Mouse (Mus musculus): ENCODE results near the gene Cenpx. TPM values are rescaled to one million over a fixed set of nuclear protein-coding genes. Genes with fewer than 3 reads are reported as not detected.

Gene Cenpx
- polyA plus RNA-seq (2012; rRNA removed) = 41.1 and 48.0 TPM in 2 replicates

GRCm38 (mm10) chr11:120713580-120714518 lies at the start of gene Cenpx, which contains the start of gene Lrrc45:
Cenpx (minus strand) TSS chr11:120713738.
Lrrc45 (plus strand) TSS chr11:120713925.

GRCm38 (mm10) chr11:120762672-120763041 lies 49.1 kb upstream of the Cenpx start, which contains the start of gene Hmga1b:
Hmga1b (plus strand) TSS chr11:120762794.

GRCm38 (mm10) chr11:120731858-120732680 lies 18.5 kb upstream of the Cenpx start, which contains the start of gene Cbr2:
Cbr2 (minus strand) TSS chr11:120732114.

GRCm38 (mm10) chr11:120727169-120727527 lies 13.6 kb upstream of the Cenpx start, which contains the start of gene Dcxr:
Dcxr (minus strand) TSS chr11:120727281.

GRCm38 (mm10) chr11:120721124-120722066 lies 7.9 kb upstream of the Cenpx start, which contains the start of gene Rac3:
Rac3 (plus strand) TSS chr11:120721470.

GRCm38 (mm10) chr11:120672687-120673593 lies 40.6 kb downstream of the Cenpx start, which contains the start of gene Aspscr1:
Aspscr1 (plus strand) TSS chr11:120672973.

GRCm38 (mm10) chr11:120661076-120661460 lies 52.5 kb downstream of the Cenpx start, which contains the start of gene Notum:
Notum (minus strand) TSS chr11:120661175.

Other genes starting within 250 kb of the Cenpx start
- gene Arl16, start 246.1 kb downstream of the Cenpx start, polyA plus RNA-seq (2012; rRNA removed) = 7.5 and 11.8 TPM in 2 replicates
- 83.7 and 108 TPM in 2 replicates for gene Mrpl12, start 229.1 kb downstream of the Cenpx start, polyA plus RNA-seq (2012; rRNA removed)
- gene Slc25a10, start 221.9 kb downstream of the Cenpx start, polyA plus RNA-seq (2012; rRNA removed) = 158 and 235 TPM in 2 replicates
- gene Gcgr, start 183.0 kb downstream of the Cenpx start, polyA plus RNA-seq (2012; rRNA removed) = 0.55 and 0.69 TPM in 2 replicates
- 40.9 and 56.7 TPM in 2 replicates for gene Mcrip1, start 164.0 kb downstream of the Cenpx start, polyA plus RNA-seq (2012; rRNA removed)
- 1.6 and 1.8 TPM in 2 replicates for gene Ppp1r27, start 162.6 kb downstream of the Cenpx start, polyA plus RNA-seq (2012; rRNA removed)
- gene P4hb, start 140.5 kb downstream of the Cenpx start, polyA plus RNA-seq (2012; rRNA removed) = 153 and 166 TPM in 2 replicates
- 426 and 509 TPM in 2 replicates for gene Arhgdia, start 132.1 kb downstream of the Cenpx start, polyA plus RNA-seq (2012; rRNA removed)
- gene Alyref, start 115.4 kb downstream of the Cenpx start, polyA plus RNA-seq (2012; rRNA removed) = 5.8 and 8.6 TPM in 2 replicates
- gene Anapc11, start 115.3 kb downstream of the Cenpx start, polyA plus RNA-seq (2012; rRNA removed) = 72.4 and 94.8 TPM in 2 replicates
- gene Npb, start 105.3 kb downstream of the Cenpx start, polyA plus RNA-seq (2012; rRNA removed) = 58.0 and 94.3 TPM in 2 replicates
- gene Pcyt2, start 95.8 kb downstream of the Cenpx start, polyA plus RNA-seq (2012; rRNA removed) = 138 and 161 TPM in 2 replicates
- gene Sirt7, start 88.5 kb downstream of the Cenpx start, polyA plus RNA-seq (2012; rRNA removed) = 51.2 and 54.2 TPM in 2 replicates
- 21.0 and 21.3 TPM in 2 replicates for gene Mafg, start 80.1 kb downstream of the Cenpx start, polyA plus RNA-seq (2012; rRNA removed)
- 29.3 and 57.1 TPM in 2 replicates for gene Pycr1, start 70.0 kb downstream of the Cenpx start, polyA plus RNA-seq (2012; rRNA removed)
- 0.97 and 1.2 TPM in 2 replicates for gene Myadml2, start 65.6 kb downstream of the Cenpx start, polyA plus RNA-seq (2012; rRNA removed)
- gene Notum, start 52.6 kb downstream of the Cenpx start, polyA plus RNA-seq (2012; rRNA removed) = 1.1 and 1.4 TPM in 2 replicates
- gene Aspscr1, start 40.8 kb downstream of the Cenpx start, polyA plus RNA-seq (2012; rRNA removed) = 70.2 and 73.5 TPM in 2 replicates
- gene Lrrc45, start 187 bp upstream of the Cenpx start, polyA plus RNA-seq (2012; rRNA removed) = 13.7 and 15.6 TPM in 2 replicates
- 7.0 and 10.6 TPM in 2 replicates for gene Rac3, start 7.7 kb upstream of the Cenpx start, polyA plus RNA-seq (2012; rRNA removed)
- 54.6 and 59.7 TPM in 2 replicates for gene Dcxr, start 13.5 kb upstream of the Cenpx start, polyA plus RNA-seq (2012; rRNA removed)
- 69.9 and 82.3 TPM in 2 replicates for gene Cbr2, start 18.4 kb upstream of the Cenpx start, polyA plus RNA-seq (2012; rRNA removed)
- gene Hmga1b, start 49.1 kb upstream of the Cenpx start, polyA plus RNA-seq (2012; rRNA removed) = 0.87 and 18.1 TPM in 2 replicates
- gene Rfng, start 70.5 kb upstream of the Cenpx start, polyA plus RNA-seq (2012; rRNA removed) = 36.8 and 56.8 TPM in 2 replicates
- gene Gps1, start 70.5 kb upstream of the Cenpx start, polyA plus RNA-seq (2012; rRNA removed) = 65.1 and 81.6 TPM in 2 replicates
- 16.7 and 20.0 TPM in 2 replicates for gene Dus1l, start 82.7 kb upstream of the Cenpx start, polyA plus RNA-seq (2012; rRNA removed)
- gene Fasn, start 110.8 kb upstream of the Cenpx start, polyA plus RNA-seq (2012; rRNA removed) = 320 and 400 TPM in 2 replicates
- 0.17 and 0.57 TPM in 2 replicates for gene Ccdc57, start 219.1 kb upstream of the Cenpx start, polyA plus RNA-seq (2012; rRNA removed)
- 7.7 and 11.7 TPM in 2 replicates for gene Slc16a3, start 234.7 kb upstream of the Cenpx start, polyA plus RNA-seq (2012; rRNA removed)

Measured in stomach, adult 2 months (tissue).